Mouse (Mus musculus): ENCODE data around the gene Nubp2. TPM values are rescaled to one million over a fixed set of nuclear protein-coding genes. Genes with fewer than 3 reads are reported as not detected.

Gene Nubp2
- 30.4 TPM for polyA plus RNA-seq (2015; fragmentation: Illumina TruSeq; extraction: RNeasy Lipid Tissue Mini Kit (QIAGEN cat#74804); ENCODE audit: insufficient read depth, low replicate concordance)

DNA sequence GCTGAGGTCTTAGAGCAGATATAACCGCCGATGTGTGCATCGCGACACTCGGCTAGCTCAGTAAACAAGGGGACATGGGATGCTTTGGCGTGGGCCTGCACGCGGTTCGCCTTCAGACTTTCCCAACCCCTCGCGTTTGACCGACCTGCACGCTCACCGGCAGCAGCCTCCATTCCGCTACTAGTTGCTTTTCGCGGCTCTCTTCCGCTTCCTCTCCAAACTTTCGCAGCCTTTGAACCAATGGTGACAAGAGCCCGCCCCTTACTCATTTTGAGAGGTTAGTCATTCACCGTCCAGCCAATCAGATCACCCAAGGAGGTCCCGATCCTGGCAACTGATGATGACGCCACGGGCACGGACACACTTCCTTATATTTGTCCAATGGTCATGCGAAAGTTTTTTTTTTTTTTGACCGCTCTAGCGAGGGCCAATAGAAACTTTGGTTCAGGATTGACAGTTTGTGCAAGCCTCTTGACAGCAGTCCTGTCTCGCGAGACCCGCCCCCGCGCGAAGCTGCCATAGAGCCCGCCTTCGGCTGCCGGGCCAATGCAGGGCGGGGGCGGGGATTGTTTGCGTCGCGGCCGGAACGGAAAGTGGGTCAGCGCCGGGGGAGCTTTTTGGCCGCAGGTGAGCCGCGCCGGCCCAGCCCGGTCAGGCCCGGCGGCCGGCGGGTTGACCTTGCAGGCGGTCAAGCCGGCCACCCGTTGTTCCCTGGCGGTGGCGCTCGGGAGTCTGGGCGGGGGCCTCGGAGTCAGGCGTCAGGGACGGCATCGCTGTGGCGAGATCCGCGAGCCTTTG, at the start of gene Nubp2, which contains the start of gene Spsb3:
Nubp2 (minus strand) TSS at position 216 of the 798 bp plus-strand sequence.
Spsb3 (plus strand) TSS at position 510 of the 798 bp plus-strand sequence.

DNA sequence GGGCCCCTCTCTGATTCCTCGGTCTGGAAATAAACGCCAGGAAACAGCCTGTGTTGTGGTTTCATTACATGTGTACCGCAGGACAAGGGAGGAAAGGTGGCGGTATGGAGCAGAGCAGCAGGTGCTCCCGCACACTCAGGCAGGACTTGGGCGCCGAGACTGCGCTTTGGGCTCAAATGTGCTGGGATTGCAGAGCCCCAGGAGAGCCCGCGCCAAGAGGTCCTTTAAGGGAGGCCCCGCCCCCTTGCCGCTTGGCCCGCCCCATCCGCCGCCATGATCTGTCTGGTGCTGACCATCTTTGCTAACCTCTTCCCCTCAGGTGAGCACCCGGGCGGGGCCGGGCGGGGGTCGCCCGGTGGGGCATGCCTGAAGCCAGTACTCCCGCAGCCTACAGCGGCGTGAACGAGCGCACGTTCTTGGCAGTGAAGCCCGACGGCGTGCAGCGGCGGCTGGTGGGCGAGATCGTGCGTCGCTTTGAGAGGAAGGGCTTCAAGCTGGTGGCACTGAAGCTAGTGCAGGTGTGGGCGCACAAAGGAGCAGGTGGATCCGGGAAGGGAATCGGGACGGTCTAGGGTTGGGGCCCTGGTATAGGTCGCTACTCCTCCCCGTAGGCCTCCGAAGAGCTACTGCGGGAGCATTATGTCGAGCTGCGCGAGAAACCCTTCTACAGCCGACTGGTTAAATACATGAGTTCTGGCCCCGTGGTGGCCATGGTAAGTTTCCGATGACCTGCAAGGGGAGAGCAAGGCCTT, 10.3 kb upstream of the Nubp2 start, which contains the start of gene Nme3:
Nme3 (plus strand) TSS at position 260 of the 752 bp plus-strand sequence.

DNA sequence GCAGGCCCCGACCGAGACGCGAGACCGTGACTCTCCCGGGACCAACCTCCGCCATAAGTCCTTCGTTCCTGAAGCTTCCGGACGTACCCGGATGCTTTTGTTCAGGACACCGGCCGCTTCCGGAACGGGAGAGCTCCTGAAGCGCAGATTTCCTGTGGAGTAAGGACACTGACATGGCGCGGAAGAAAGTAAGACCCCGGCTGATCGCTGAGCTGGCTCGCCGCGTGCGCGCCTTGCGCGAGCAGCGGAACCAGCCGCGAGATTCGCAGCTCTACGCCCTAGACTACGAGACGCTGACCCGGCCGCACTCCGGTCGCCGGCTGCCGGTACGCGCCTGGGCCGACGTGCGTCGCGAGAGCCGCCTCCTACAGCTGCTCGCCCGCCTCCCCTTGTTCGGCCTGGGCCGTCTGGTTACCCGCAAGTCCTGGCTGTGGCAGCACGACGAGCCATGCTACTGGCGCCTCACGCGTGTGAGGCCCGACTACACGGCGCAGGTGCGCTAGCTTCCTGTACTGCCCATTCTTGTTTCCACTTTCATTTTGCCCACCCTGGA, 8.9 kb upstream of the Nubp2 start, which contains the start of the genes Eme2 and Mrps34:
Eme2 (minus strand) TSS at position 93 of the 553 bp plus-strand sequence.
Mrps34 (plus strand) TSS at position 122 of the 553 bp plus-strand sequence.

DNA sequence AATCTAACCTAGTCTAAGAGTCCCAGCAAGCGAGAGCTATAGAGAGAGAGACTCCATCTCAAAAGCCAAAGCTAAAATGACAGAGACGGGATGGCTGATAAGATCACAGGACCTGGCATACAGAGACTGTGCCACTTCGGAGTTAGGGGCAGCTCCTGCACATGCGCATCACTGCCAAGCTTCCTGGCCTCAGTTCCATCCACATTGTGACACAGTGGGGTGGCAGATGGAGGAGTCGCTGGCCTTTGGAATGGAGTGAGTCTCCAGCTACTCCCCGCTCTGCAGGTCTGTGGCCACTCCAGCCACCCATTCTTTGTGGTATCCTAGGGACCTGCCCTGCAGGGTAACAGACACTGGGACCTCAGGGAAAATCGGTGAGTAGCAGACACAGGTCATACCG, 20.4 kb downstream of the Nubp2 start, which contains the start of gene Igfals:
Igfals (plus strand) TSS at position 222 of the 400 bp plus-strand sequence.

DNA sequence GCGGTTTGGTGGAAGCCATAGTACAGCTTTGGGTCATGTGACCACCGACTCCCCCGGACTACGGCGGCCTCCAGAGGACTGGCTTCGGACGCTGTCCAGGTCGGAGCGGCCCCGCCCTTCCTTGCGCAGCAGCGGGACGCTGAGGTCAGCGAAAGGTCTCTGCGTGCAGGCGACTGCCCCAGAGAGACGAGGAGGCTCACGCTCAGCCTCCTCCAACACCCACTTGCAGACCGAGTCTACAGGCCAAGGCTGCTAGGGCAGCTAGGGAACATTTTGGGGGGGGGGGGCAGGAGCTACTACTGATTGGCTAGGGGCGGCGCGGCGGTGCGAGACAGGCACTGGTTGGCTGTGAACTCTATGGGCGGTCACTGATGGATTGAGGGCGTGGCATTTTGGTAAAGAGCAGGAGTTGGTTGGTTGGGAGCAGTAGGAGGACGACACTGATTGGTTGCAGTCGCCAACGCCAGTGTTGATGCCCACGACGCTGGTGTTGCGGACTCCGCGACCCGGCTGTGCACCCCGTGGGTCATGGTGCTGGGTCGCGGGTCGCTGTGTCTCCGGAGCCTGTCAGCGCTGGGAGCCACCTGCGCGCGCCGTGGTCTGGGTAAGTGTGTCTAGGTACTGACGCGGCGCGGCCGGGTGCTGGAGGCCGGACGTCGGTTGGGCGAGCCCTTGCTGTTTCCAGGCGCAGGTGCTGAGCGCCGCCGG, 35.9 kb downstream of the Nubp2 start, which contains the start of gene Fahd1:
Fahd1 (minus strand) TSS at position 300 of the 708 bp plus-strand sequence.

DNA sequence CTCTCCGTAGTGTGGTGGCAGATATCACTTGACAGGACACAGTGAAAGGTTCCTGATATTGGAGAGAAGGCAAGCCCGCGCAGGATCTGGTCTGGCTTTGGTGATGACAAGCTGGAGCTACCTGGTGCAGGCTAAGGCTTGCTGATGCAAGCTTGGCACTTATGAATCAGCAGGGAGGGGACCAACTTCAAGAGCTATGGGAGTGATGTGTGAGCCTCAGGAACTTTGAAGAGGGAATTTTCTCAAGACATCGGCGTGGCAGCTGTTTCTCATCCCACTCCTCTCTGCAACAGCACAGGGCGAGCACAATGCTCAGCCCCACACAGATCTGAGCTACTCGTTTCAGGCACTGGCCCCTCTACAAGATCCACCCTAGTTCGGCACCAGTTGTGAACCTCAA, 46.3 kb downstream of the Nubp2 start, which contains the start of gene Hagh:
Hagh (plus strand) TSS at position 302 of the 400 bp plus-strand sequence.

Other genes with a start within 250 kb of the Nubp2 start
- gene Slc9a3r2, start 236.0 kb downstream of the Nubp2 start, polyA plus RNA-seq (2015; fragmentation: Illumina TruSeq; extraction: RNeasy Lipid Tissue Mini Kit (QIAGEN cat#74804); ENCODE audit: insufficient read depth, low replicate concordance), result 21.0 TPM
- not detected for gene Npw, start 227.9 kb downstream of the Nubp2 start, polyA plus RNA-seq (2015; fragmentation: Illumina TruSeq; extraction: RNeasy Lipid Tissue Mini Kit (QIAGEN cat#74804); ENCODE audit: insufficient read depth, low replicate concordance)
- 15.5 TPM for gene Zfp598, start 216.7 kb downstream of the Nubp2 start, polyA plus RNA-seq (2015; fragmentation: Illumina TruSeq; extraction: RNeasy Lipid Tissue Mini Kit (QIAGEN cat#74804); ENCODE audit: insufficient read depth, low replicate concordance)
- not detected for gene Syngr3, start 196.4 kb downstream of the Nubp2 start, polyA plus RNA-seq (2015; fragmentation: Illumina TruSeq; extraction: RNeasy Lipid Tissue Mini Kit (QIAGEN cat#74804); ENCODE audit: insufficient read depth, low replicate concordance)
- 16.0 TPM for gene Gfer, start 190.2 kb downstream of the Nubp2 start, polyA plus RNA-seq (2015; fragmentation: Illumina TruSeq; extraction: RNeasy Lipid Tissue Mini Kit (QIAGEN cat#74804); ENCODE audit: insufficient read depth, low replicate concordance)
- 4.3 TPM for gene Noxo1, start 190.1 kb downstream of the Nubp2 start, polyA plus RNA-seq (2015; fragmentation: Illumina TruSeq; extraction: RNeasy Lipid Tissue Mini Kit (QIAGEN cat#74804); ENCODE audit: insufficient read depth, low replicate concordance)
- gene Tbl3, start 178.7 kb downstream of the Nubp2 start, polyA plus RNA-seq (2015; fragmentation: Illumina TruSeq; extraction: RNeasy Lipid Tissue Mini Kit (QIAGEN cat#74804); ENCODE audit: insufficient read depth, low replicate concordance), result 8.7 TPM
- not detected for gene Rnf151, start 168.3 kb downstream of the Nubp2 start, polyA plus RNA-seq (2015; fragmentation: Illumina TruSeq; extraction: RNeasy Lipid Tissue Mini Kit (QIAGEN cat#74804); ENCODE audit: insufficient read depth, low replicate concordance)
- 1,280 TPM for gene Rps2, start 168.2 kb downstream of the Nubp2 start, polyA plus RNA-seq (2015; fragmentation: Illumina TruSeq; extraction: RNeasy Lipid Tissue Mini Kit (QIAGEN cat#74804); ENCODE audit: insufficient read depth, low replicate concordance)
- gene Ndufb10, start 161.9 kb downstream of the Nubp2 start, polyA plus RNA-seq (2015; fragmentation: Illumina TruSeq; extraction: RNeasy Lipid Tissue Mini Kit (QIAGEN cat#74804); ENCODE audit: insufficient read depth, low replicate concordance), result 148 TPM
- not detected for gene Rpl3l, start 158.5 kb downstream of the Nubp2 start, polyA plus RNA-seq (2015; fragmentation: Illumina TruSeq; extraction: RNeasy Lipid Tissue Mini Kit (QIAGEN cat#74804); ENCODE audit: insufficient read depth, low replicate concordance)
- 62.1 TPM for gene Msrb1, start 149.7 kb downstream of the Nubp2 start, polyA plus RNA-seq (2015; fragmentation: Illumina TruSeq; extraction: RNeasy Lipid Tissue Mini Kit (QIAGEN cat#74804); ENCODE audit: insufficient read depth, low replicate concordance)
- not detected for gene Hs3st6, start 133.4 kb downstream of the Nubp2 start, polyA plus RNA-seq (2015; fragmentation: Illumina TruSeq; extraction: RNeasy Lipid Tissue Mini Kit (QIAGEN cat#74804); ENCODE audit: insufficient read depth, low replicate concordance)
- 0.51 TPM for gene Meiob, start 82.1 kb downstream of the Nubp2 start, polyA plus RNA-seq (2015; fragmentation: Illumina TruSeq; extraction: RNeasy Lipid Tissue Mini Kit (QIAGEN cat#74804); ENCODE audit: insufficient read depth, low replicate concordance)
- gene Hagh, start 46.2 kb downstream of the Nubp2 start, polyA plus RNA-seq (2015; fragmentation: Illumina TruSeq; extraction: RNeasy Lipid Tissue Mini Kit (QIAGEN cat#74804); ENCODE audit: insufficient read depth, low replicate concordance), result 62.0 TPM
- 9.4 TPM for gene Fahd1, start 36.0 kb downstream of the Nubp2 start, polyA plus RNA-seq (2015; fragmentation: Illumina TruSeq; extraction: RNeasy Lipid Tissue Mini Kit (QIAGEN cat#74804); ENCODE audit: insufficient read depth, low replicate concordance)
- 0.36 TPM for gene Igfals, start 20.4 kb downstream of the Nubp2 start, polyA plus RNA-seq (2015; fragmentation: Illumina TruSeq; extraction: RNeasy Lipid Tissue Mini Kit (QIAGEN cat#74804); ENCODE audit: insufficient read depth, low replicate concordance)
- 12.0 TPM for gene Spsb3, start 294 bp upstream of the Nubp2 start, polyA plus RNA-seq (2015; fragmentation: Illumina TruSeq; extraction: RNeasy Lipid Tissue Mini Kit (QIAGEN cat#74804); ENCODE audit: insufficient read depth, low replicate concordance)
- 12.4 TPM for gene Eme2, start 8.7 kb upstream of the Nubp2 start, polyA plus RNA-seq (2015; fragmentation: Illumina TruSeq; extraction: RNeasy Lipid Tissue Mini Kit (QIAGEN cat#74804); ENCODE audit: insufficient read depth, low replicate concordance)
- 18.6 TPM for gene Mrps34, start 8.8 kb upstream of the Nubp2 start, polyA plus RNA-seq (2015; fragmentation: Illumina TruSeq; extraction: RNeasy Lipid Tissue Mini Kit (QIAGEN cat#74804); ENCODE audit: insufficient read depth, low replicate concordance)
- gene Nme3, start 10.2 kb upstream of the Nubp2 start, polyA plus RNA-seq (2015; fragmentation: Illumina TruSeq; extraction: RNeasy Lipid Tissue Mini Kit (QIAGEN cat#74804); ENCODE audit: insufficient read depth, low replicate concordance), result 14.5 TPM
- gene Mapk8ip3, start 50.6 kb upstream of the Nubp2 start, polyA plus RNA-seq (2015; fragmentation: Illumina TruSeq; extraction: RNeasy Lipid Tissue Mini Kit (QIAGEN cat#74804); ENCODE audit: insufficient read depth, low replicate concordance), result 68.1 TPM
- gene Jpt2, start 74.3 kb upstream of the Nubp2 start, polyA plus RNA-seq (2015; fragmentation: Illumina TruSeq; extraction: RNeasy Lipid Tissue Mini Kit (QIAGEN cat#74804); ENCODE audit: insufficient read depth, low replicate concordance), result 50.0 TPM
- 25.7 TPM for gene Cramp1l, start 129.4 kb upstream of the Nubp2 start, polyA plus RNA-seq (2015; fragmentation: Illumina TruSeq; extraction: RNeasy Lipid Tissue Mini Kit (QIAGEN cat#74804); ENCODE audit: insufficient read depth, low replicate concordance)
- gene Ift140, start 129.7 kb upstream of the Nubp2 start, polyA plus RNA-seq (2015; fragmentation: Illumina TruSeq; extraction: RNeasy Lipid Tissue Mini Kit (QIAGEN cat#74804); ENCODE audit: insufficient read depth, low replicate concordance), result 42.9 TPM
- gene Tmem204, start 197.2 kb upstream of the Nubp2 start, polyA plus RNA-seq (2015; fragmentation: Illumina TruSeq; extraction: RNeasy Lipid Tissue Mini Kit (QIAGEN cat#74804); ENCODE audit: insufficient read depth, low replicate concordance), result 19.4 TPM
- gene Telo2, start 229.6 kb upstream of the Nubp2 start, polyA plus RNA-seq (2015; fragmentation: Illumina TruSeq; extraction: RNeasy Lipid Tissue Mini Kit (QIAGEN cat#74804); ENCODE audit: insufficient read depth, low replicate concordance), result 20.8 TPM
- not detected for gene Ptx4, start 234.4 kb upstream of the Nubp2 start, polyA plus RNA-seq (2015; fragmentation: Illumina TruSeq; extraction: RNeasy Lipid Tissue Mini Kit (QIAGEN cat#74804); ENCODE audit: insufficient read depth, low replicate concordance)
- gene Clcn7, start 247.0 kb upstream of the Nubp2 start, polyA plus RNA-seq (2015; fragmentation: Illumina TruSeq; extraction: RNeasy Lipid Tissue Mini Kit (QIAGEN cat#74804); ENCODE audit: insufficient read depth, low replicate concordance), result 21.3 TPM